Mouse (Mus musculus): ENCODE measurements at regions not wholly inside any gene's neighbourhood (a gene's known extent, or its start where the extent isn't known, plus 50 kb on each side); places are given as distances from the start of the nearest gene placed in this dataset.

GRCm38 (mm10) chr13:71065568-71065967 lies 224.0 kb upstream of the Adamts16 start:
- no peak for TF ChIP-seq MAX (IDR thresholded peaks at IDR 0.05; ENCODE audit: low read length)
- no peak for TF ChIP-seq ZMIZ1 (IDR thresholded peaks at IDR 0.05; ENCODE audit: low read depth, low read length)
- TF ChIP-seq RAD21 (IDR thresholded peaks at IDR 0.05; ENCODE audit: low read depth, low read length): no peak
- no peak for TF ChIP-seq CTCF (IDR thresholded peaks at IDR 0.05 in 2 of 3, conservative IDR thresholded peaks at IDR 0.05 in 1 of 3; ENCODE audit: control insufficient read depth in 1 of 3, insufficient read depth in 1 of 3, low read depth in 2 of 3, low read length in 3 of 3, poor library complexity in 1 of 3, severe bottlenecking in 1 of 3)
- TF ChIP-seq POLR2A (IDR thresholded peaks at IDR 0.05; ENCODE audit: control insufficient read depth in 1 of 2, insufficient read depth in 1 of 2, low read depth in 1 of 2, low read length in 2 of 2, poor library complexity in 1 of 2): no peak
- no peak for TF ChIP-seq CHD1 (IDR thresholded peaks at IDR 0.05; ENCODE audit: low read depth, low read length)
- TF ChIP-seq POLR2AphosphoS5 (IDR thresholded peaks at IDR 0.05; ENCODE audit: borderline replicate concordance, low read depth, low read length): no peak
- no peak for TF ChIP-seq SIN3A (IDR thresholded peaks at IDR 0.05; ENCODE audit: low read length)
- no peak for TF ChIP-seq USF1 (IDR thresholded peaks at IDR 0.05; ENCODE audit: low read depth, low read length)
- TF ChIP-seq TBP (IDR thresholded peaks at IDR 0.05; ENCODE audit: low read depth, low read length): no peak
- TF ChIP-seq TAL1 (IDR thresholded peaks at IDR 0.05; ENCODE audit: low read length): no peak
- TF ChIP-seq ELF1 (IDR thresholded peaks at IDR 0.05; ENCODE audit: low read depth, low read length): no peak
